Mouse (Mus musculus) heart, adult 18-20 months (tissue): ENCODE measurements at regions not wholly inside any gene's neighbourhood (a gene's known extent, or its start where the extent isn't known, plus 50 kb on each side); places are given as distances from the start of the nearest gene placed in this dataset.
"Not testable (repeated sequence)": the region's sequence is repeated elsewhere in the genome, so short reads cannot be mapped to it uniquely, and the experiment has no call there.

ENCODE experiments used
- DNase-seq, 2 experiments: peaks; one replicate each; pipeline ENCODE4 v3.0.0; 2021 to 2022; ENCODE audit warnings: mixed read lengths in 1 of 2

DNA sequence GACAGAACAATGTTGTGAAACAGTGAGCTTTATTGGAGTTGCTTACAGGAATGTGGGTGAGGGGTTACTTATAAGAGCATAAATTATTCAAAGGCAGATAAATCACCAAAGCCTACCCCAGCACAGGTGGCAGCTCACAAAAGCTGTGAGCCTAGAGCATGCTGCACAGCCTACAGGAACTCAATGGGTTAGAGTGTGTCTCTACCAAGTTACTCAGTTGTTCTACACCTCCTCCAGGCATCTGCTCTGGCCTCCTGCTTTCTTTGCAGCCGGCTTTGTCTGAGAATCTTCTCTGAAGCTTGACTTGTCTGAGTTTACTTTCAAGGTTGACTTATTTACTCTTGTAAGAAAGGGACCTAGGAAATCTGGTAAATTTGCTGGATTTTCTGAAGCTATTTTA, 336.5 kb downstream of the Fscb start:
- no peak for DNase-seq

DNA sequence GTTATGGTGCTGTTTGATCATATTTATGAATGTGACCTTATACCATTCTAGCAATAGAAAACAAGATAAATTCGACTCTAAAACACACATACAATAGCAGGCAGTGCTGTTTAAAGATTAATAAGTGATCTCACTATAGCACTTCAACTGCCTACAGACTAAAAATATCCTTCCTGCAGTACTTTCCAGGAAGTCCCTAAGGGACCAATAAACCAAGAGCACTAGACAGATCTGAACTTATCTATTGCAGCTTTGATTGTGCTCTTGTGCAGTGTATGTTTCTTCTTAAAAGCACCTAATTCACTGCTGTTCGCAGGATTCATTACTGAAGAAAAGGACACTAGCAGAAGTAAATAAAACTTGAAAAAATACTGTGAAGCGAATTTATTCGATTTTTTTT, 358.1 kb downstream of the Fscb start:
- no peak for DNase-seq

DNA sequence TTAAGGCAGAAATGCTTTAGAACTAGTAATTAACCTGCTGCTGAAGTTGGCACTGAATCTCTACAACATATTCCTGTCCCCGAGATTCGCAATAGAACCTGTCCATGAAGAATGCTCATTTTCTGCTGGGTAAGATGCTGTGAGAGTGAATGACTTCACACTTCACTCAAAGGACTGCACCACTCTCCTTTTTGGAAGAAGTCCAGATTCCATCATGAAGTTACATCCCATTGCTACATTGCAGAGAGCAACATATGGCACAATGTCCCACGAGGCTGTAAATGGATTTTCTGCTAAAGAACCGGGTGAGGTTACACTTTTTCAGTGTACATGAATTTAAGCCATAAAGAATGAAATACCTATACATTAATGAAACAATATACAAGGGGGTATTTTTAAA, 360.0 kb downstream of the Fscb start:
- no peak for DNase-seq

DNA sequence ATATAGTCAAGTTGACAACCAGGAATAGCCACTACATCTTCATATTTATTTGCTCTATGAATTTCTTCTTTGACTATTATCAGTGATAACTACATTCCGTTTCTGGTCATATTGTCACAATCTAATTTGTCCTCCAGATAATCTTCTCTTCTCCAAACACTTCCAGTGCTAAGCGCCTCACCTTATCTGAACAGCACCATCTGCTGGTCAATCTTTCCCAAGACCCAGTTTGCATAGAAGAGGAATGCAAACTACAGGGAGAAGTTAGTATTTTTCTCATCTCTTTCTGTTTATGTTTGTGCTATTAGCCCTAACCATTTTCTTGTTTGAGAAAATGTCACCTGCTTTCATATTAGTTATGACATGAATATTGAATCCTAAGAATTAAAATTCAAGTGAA, 370.3 kb downstream of the Fscb start:
- DNase-seq, result peak in 1 of 2 experiments; percentile 4

DNA sequence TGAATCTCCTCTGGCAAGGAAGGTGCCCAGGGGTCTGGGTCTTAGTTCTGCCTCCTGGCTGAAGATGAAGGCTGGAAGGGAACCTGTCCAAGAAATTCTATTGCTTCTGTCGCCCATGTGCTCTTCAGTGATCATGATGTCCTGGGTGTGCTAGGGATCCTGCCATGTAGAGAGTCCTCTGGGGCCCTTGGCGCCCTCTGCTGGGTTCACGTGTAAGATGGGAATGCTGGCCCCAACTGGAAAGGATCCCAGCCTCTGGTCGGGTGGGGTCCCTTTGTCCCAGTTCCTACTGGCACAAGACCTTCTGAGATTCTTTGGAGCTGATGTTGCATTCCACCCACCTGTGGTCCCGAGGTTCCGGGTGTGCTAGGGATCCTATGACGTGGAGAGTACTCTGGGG, 397.7 kb downstream of the Fscb start:
- no peak for DNase-seq

DNA sequence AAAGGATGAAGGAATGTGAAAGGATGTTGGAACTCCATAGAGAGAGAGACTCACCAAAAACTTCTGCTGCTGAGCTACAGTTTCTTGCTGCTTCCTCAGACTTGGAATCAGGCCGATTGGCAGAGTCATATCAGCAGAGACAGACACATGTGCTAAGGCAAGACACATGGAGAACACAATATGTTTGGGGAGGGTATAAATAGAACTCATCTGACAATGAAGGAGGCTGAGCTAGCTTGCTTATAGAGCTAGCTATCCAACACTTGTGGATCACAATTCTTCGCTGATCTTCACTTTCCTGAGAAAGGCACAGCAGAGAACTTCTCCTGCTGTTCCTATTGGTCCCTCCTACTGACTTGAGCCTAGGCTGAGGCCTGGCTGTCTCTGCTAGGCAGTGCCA, 429.0 kb downstream of the Fscb start:
- no peak for DNase-seq

DNA sequence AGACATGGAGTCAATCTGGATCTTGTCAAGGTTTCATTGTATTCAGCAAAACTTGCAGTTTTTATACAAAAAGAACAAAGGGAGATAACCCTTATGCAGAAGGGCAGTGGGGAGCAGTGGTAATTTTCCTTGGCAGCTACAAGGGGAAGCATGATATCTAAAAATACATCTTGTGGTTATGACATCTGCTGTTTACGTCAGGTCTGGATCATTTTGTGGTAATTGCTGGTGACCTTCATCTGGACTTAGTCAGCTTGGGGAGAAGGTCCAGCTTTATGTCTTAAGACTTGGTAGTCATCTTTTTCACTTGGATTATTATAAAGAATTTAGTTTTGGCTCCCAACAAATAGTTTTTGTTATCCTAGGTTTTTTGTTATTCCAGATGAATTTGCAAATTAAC, 465.9 kb downstream of the Fscb start:
- not testable (repeated sequence) for DNase-seq
